Comparison of ENCODE assay signal across 10 mouse cellular contexts in genomic region chr9:96960241-96960640, GRCm38 (mm10). TPM values are rescaled to one million over a fixed set of nuclear protein-coding genes. Genes with fewer than 3 reads are reported as not detected.
A peak's percentile ranks its signal among the peaks of the same experiment; 100 is the strongest.
DNase-seq lines count a peak whose midpoint lies in the region; TF ChIP-seq lines count a peak whose summit lies in the region.
"Had no signal": no experiment of that assay in that cellular context is flagged by ENCODE, and none has a peak within 500 bp of the region (broad histone marks: within the 10 kb centered on the region; RNA-seq: fewer than 3 reads in every experiment).

No protein-coding gene starts in this region.

- peak; percentile 51 to 59 for DNase-seq in cerebellum, postnatal 10 days
- no peak for DNase-seq in cerebellum, postnatal 36 days
- DNase-seq in lung, adult 2 months: no peak
- no peak for DNase-seq in lung, postnatal 25 days (ENCODE audit: low spot score)
- DNase-seq in thymus, adult 2 months: peak; percentile 64
- no peak for DNase-seq in c-Kit-positive CD71-positive TER-119-positive erythroid progenitor cells, embryonic 14.5 days (ENCODE audit: low spot score)
- no peak for DNase-seq in cerebellum, postnatal 4 days (ENCODE audit: low spot score in 2 of 2)

- H3K27me3 ChIP-seq in thymus, adult 2 months (ENCODE audit: control insufficient read depth, insufficient read depth, low read length): no peaks in the 10 kb centered on the region
- H3K27me3 ChIP-seq: heart, embryonic 12.5 days had no signal

- no peak for TF ChIP-seq POLR2A in lung, adult 2 months (IDR thresholded peaks at IDR 0.05; ENCODE audit: borderline replicate concordance, extremely low read depth, low read depth, low read length)
- no peak for TF ChIP-seq POLR2A in cortical plate, adult 2 months (IDR thresholded peaks at IDR 0.05; ENCODE audit: extremely low read depth, insufficient read depth, low read length)
- TF ChIP-seq POLR2A in thymus, adult 2 months (IDR thresholded peaks at IDR 0.05; ENCODE audit: control insufficient read depth, extremely low read depth, insufficient read depth, low read length, poor library complexity): no peak

- no peak overlapping the region for H3K27ac ChIP-seq in cortical plate, adult 2 months (ENCODE audit: insufficient read depth, low read length)
- no peak overlapping the region for H3K27ac ChIP-seq in thymus, adult 2 months (ENCODE audit: control insufficient read depth, insufficient read depth, low read length)

- TF ChIP-seq CTCF in lung, adult 2 months (IDR thresholded peaks at IDR 0.05; ENCODE audit: insufficient read depth, low read length): peak; percentile 48; the same call in 1 of the 2 replicates
- TF ChIP-seq CTCF in cortical plate, adult 2 months (IDR thresholded peaks at IDR 0.05; ENCODE audit: extremely low read depth, insufficient read depth, low read length): peak; percentile 44
- no peak for TF ChIP-seq CTCF in thymus, adult 2 months (IDR thresholded peaks at IDR 0.05; ENCODE audit: borderline replicate concordance, control insufficient read depth, extremely low read depth, insufficient read depth, low read length, poor library complexity)

- H3K36me3 ChIP-seq in thymus, adult 2 months (ENCODE audit: control insufficient read depth, insufficient read depth, low read length): no peaks in the 10 kb centered on the region

- WGBS in lung, adult 2 months: 82% methylated on average over 4 of the region's 4 CpGs
- WGBS in thymus, adult 2 months: 76% methylated on average over 4 of the region's 4 CpGs

- no peak overlapping the region for H3K4me3 ChIP-seq in lung, adult 2 months (replicated peaks; ENCODE audit: extremely low read depth, low read depth, low read length)
- H3K4me3 ChIP-seq in cortical plate, adult 2 months (ENCODE audit: insufficient read depth, low read length): no peak overlapping the region
- no peak overlapping the region for H3K4me3 ChIP-seq in thymus, adult 2 months (ENCODE audit: control insufficient read depth, insufficient read depth, low read length)
- H3K4me3 ChIP-seq: heart, embryonic 12.5 days; megakaryocyte, embryonic 14.5 days had no signal

- no peaks in the 10 kb centered on the region for H3K4me1 ChIP-seq in lung, adult 2 months (ENCODE audit: control insufficient read depth, insufficient read depth, low read length)
- H3K4me1 ChIP-seq in cortical plate, adult 2 months (ENCODE audit: control insufficient read depth, insufficient read depth, low read length): 0 out of 2 replicates have a peak, but pooled peaks cover 3% of the 10 kb centered on the region
- peaks cover 24% of the 10 kb centered on the region for H3K4me1 ChIP-seq in thymus, adult 2 months (replicated peaks; ENCODE audit: control insufficient read depth, insufficient read depth, low read length)
- H3K4me1 ChIP-seq: megakaryocyte, embryonic 14.5 days had no signal

RNA-seq across cellular contexts. Expression of gene Spsb4, which starts 58.4 kb away (rescaled TPM):
- polyA plus RNA-seq in lung, adult 2 months (2012; rRNA removed): 0.62 and 1.2 TPM in 2 replicates
- polyA plus RNA-seq in cortical plate, adult 2 months (2012; rRNA removed): 3.6 and 3.7 TPM in 2 replicates
- polyA plus RNA-seq in thymus, adult 2 months (2012; rRNA removed): 0.43 and 0.69 TPM in 2 replicates

Comparison
In these comparisons a context has a peak if more than half of its experiments do, and no peak if none do; other contexts are left out.
1. DNase-seq: peak in cerebellum, postnatal 10 days (2 of 2) and thymus, adult 2 months (single experiment); none in cerebellum, postnatal 36 days (0 of 2), lung, adult 2 months (single experiment), lung, postnatal 25 days (single experiment), c-Kit-positive CD71-positive TER-119-positive erythroid progenitor cells, embryonic 14.5 days (single experiment) and cerebellum, postnatal 4 days (0 of 2).